Mouse (Mus musculus) cerebellum, adult 2 months (tissue): ENCODE results near the gene Fpr-rs7. TPM values are rescaled to one million over a fixed set of nuclear protein-coding genes. Genes with fewer than 3 reads are reported as not detected.

Experiments
- DNase-seq, 2 experiments: peaks; one replicate each; pipeline ENCODE4 v3.0.0; 2021
- H3K27ac ChIP-seq: fragments of 200-500 bp; 2 replicates; pipeline ENCODE4 v1.5.1; 2012; ENCODE audit warnings: low read length, control low read depth, inconsistent platforms; ENCODE audit not compliant: insufficient read depth
- H3K27me3 ChIP-seq: fragments of 200-500 bp; 2 replicates; pipeline ENCODE4 v1.6.1; 2012; ENCODE audit warnings: inconsistent platforms, mild to moderate bottlenecking, low read length, moderate library complexity; ENCODE audit not compliant: control insufficient read depth, insufficient read depth
- H3K4me1 ChIP-seq: fragments of 200-500 bp; 2 replicates; pipeline ENCODE4 v1.6.1; 2011; ENCODE audit warnings: low read length; ENCODE audit not compliant: control insufficient read depth, insufficient read depth
- H3K4me3 ChIP-seq: fragments of 200-500 bp; replicated peaks from 2 replicates; pipeline ENCODE3; 2011; ENCODE audit warnings: mild to moderate bottlenecking, low read depth, low read length, control low read depth; ENCODE audit not compliant: insufficient read depth
- CTCF ChIP-seq: fragments of 200-500 bp; IDR thresholded peaks from 2 replicates; pipeline ENCODE4 v1.5.1; 2011; ENCODE audit warnings: low read depth, mild to moderate bottlenecking, control low read depth, low read length, moderate library complexity, borderline replicate concordance; ENCODE audit not compliant: insufficient read depth
- POLR2A ChIP-seq: fragments of 200-500 bp; IDR thresholded peaks from 2 replicates; pipeline ENCODE4 v1.6.1; 2011; ENCODE audit warnings: low read length, control low read depth, borderline replicate concordance; ENCODE audit not compliant: insufficient read depth
- WGBS: fragments of 180-500 bp; shearing (Covaris S2); methylation state at CpG from one replicate; pipeline ENCODE4 v1.1.7; 2018; 5-methylcytosine and 5-hydroxymethylcytosine counted together
- polyA plus RNA-seq: library from polyadenylated mRNA; depleted of rRNA; stranded (reverse); fragments of >200 nt; gene quantifications from 2 replicates; pipeline ENCODE4 v1.2.3, GENCODE M21; 2012; rRNA removed

The Fpr-rs7 gene
- polyA plus RNA-seq = not detected in 2 replicates

DNA sequence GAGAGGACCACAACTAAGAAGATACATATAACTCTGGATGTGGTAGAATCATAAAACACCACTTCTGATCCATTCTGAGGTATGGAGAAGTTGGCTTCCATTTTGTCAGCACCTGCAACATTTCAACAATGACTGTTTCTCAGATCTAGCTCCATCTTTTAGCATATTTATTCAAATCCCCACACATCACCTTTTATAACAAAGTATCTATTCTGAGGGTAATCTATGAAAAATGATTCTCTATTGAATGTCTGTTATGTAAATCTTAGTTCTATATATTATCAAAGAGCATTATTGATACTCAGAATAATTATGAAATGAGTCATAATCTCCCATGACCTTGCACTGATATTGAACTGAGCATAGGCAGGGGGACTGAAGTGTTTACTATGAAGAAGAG is at the start of gene Fpr-rs7:
Gene Fpr-rs7 (minus strand): TSS at position 101 of the 400 bp plus-strand sequence.
- DNase-seq = no peak

DNA sequence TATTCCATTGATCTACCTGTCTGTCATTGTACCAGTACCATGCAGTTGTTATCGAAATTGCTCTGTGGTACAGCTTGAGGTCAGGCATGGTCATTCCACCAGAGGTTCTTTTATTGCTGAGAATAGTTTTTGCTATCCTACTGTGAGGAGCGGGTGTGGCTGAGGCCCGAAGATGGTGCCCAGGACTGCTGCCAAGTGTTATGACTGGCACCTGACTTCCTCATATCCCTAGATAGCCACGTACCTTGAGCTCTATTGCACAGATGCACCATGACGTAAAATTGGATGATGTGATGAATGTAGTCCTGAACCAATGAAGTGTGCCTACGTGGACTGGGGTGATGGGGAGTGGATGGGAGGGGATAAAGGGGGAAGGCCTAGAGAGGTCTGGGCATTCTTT is 39.9 kb downstream of the Fpr-rs7 start:
- 73% methylated on average over 6 of the region's 6 CpGs for WGBS
- Histone ChIP-seq H3K4me1 (no peaks in the 10 kb centered on the region), H3K27me3 (no peaks in the 10 kb centered on the region), H3K27ac (no peak overlapping the region), H3K4me3 (no peak overlapping the region)
- TF ChIP-seq CTCF (no peak), POLR2A (no peak)
- DNase-seq = no peak

More for the DNA sequence above, at the start of gene Fpr-rs7:
- Histone ChIP-seq H3K27ac (no peak within 1 kb of the TSS), H3K27me3 (no peaks in the 10 kb centered on the region), H3K4me1 (no peaks in the 10 kb centered on the region), H3K4me3 (no peak within 1 kb of the TSS)
- TF ChIP-seq CTCF = no peak
- no peak for TF ChIP-seq POLR2A

DNA sequence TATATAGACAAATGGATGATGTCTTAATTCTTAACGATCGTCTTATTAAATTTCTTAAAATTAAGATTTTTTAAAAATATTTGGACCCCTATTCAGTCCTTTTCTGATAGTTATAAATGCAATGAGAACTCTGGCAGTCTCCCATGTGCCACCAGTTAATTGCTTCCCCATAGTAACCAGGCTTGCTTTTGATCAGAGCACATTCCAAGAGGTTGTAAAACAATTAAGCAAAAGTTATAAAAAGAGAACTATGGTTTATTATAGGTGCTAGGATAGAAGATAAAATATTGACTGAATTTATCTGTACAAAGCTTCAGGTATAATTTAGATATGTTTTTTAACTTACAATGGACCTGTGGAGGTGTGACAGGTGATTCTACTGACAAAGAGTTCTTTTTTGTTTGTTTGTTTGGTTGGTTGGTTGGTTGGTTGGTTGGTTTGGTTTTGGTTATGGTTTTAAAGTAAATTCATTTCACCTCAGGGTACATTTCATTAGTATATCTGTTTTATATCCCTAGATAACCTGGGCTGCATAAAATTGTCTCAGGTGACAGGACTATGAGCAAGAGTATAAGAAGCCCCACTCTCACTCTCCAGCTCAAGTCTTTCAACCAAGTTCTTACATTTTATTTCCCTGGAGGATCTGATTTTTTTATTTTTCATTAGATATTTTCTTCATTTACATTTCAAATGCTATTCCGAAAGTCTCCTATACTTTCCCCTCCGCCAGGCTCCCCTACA is 42.2 kb downstream of the Fpr-rs7 start:
- Histone ChIP-seq H3K4me1 (no peaks in the 10 kb centered on the region), H3K4me3 (no peak overlapping the region), H3K27ac (no peak overlapping the region), H3K27me3 (no peaks in the 10 kb centered on the region)
- DNase-seq = no peak
- TF ChIP-seq POLR2A (no peak), CTCF (no peak)
- WGBS = 92% methylated on average over 4 of the region's 4 CpGs

Other genes starting within 250 kb of the Fpr-rs7 start
- gene Vmn2r104, start 65.9 kb downstream of the Fpr-rs7 start, polyA plus RNA-seq = not detected in 2 replicates
- gene Fpr-rs6, start 68.9 kb upstream of the Fpr-rs7 start, polyA plus RNA-seq = not detected in 2 replicates
- not detected in 2 replicates for gene Vmn2r105, start 120.8 kb upstream of the Fpr-rs7 start, polyA plus RNA-seq
- not detected in 2 replicates for gene Vmn2r106, start 171.3 kb upstream of the Fpr-rs7 start, polyA plus RNA-seq
- gene Vmn2r107, start 231.0 kb upstream of the Fpr-rs7 start, polyA plus RNA-seq = not detected in 2 replicates